Mouse (Mus musculus): Measurements from ENCODE around the gene Ccdc124. TPM values are rescaled to one million over a fixed set of nuclear protein-coding genes. Genes with fewer than 3 reads are reported as not detected.

The Ccdc124 gene
- polyA plus RNA-seq, 3 experiments from 2014 or later: 54.2 to 120 (median 63.1) TPM

Other genes with a start within 250 kb of the Ccdc124 start
- gene Gdf15, start 241.5 kb downstream of the Ccdc124 start, polyA plus RNA-seq (2017; shearing (Covaris generic)): not detected
- gene Pgpep1, start 213.5 kb downstream of the Ccdc124 start, polyA plus RNA-seq (2017; shearing (Covaris generic)): 1 to 10 TPM; 3.8 to 6.4 (median 4.8) TPM
- gene Lsm4, start 200.7 kb downstream of the Ccdc124 start, polyA plus RNA-seq (2017; shearing (Covaris generic)): 100 to 1,000 TPM in 1 of 3 experiments, 10 to 100 TPM in 2; 79.0 to 128 (median 97.8) TPM
- 10 to 100 TPM; 13.9 to 23.2 (median 16.6) TPM for gene Jund, start 175.0 kb downstream of the Ccdc124 start, polyA plus RNA-seq (2017; shearing (Covaris generic))
- gene Iqcn, start 170.5 kb downstream of the Ccdc124 start, polyA plus RNA-seq (2017; shearing (Covaris generic)): not detected
- under 1 TPM in 1 of 3 experiments, not detected in 2; 0.55 TPM for gene Gm3336, start 155.4 kb downstream of the Ccdc124 start, polyA plus RNA-seq (2017; shearing (Covaris generic))
- under 1 TPM; 0.19 to 0.59 (median 0.25) TPM for gene Pde4c, start 150.2 kb downstream of the Ccdc124 start, polyA plus RNA-seq (2017; shearing (Covaris generic))
- gene Rab3a, start 119.3 kb downstream of the Ccdc124 start, polyA plus RNA-seq (2017; shearing (Covaris generic)): 1 to 10 TPM; 4.6 to 8.6 (median 7.9) TPM
- 10 to 100 TPM; 35.5 to 46.1 (median 42.5) TPM for gene Mpv17l2, start 113.0 kb downstream of the Ccdc124 start, polyA plus RNA-seq (2017; shearing (Covaris generic))
- gene Pik3r2, start 97.2 kb downstream of the Ccdc124 start, polyA plus RNA-seq (2017; shearing (Covaris generic)): 1 to 10 TPM; 2.6 to 5.4 (median 5.4) TPM
- 10 to 100 TPM; 14.8 to 20.5 (median 18.4) TPM for gene Mast3, start 68.9 kb downstream of the Ccdc124 start, polyA plus RNA-seq (2017; shearing (Covaris generic))
- 10 to 100 TPM; 13.8 to 38.5 (median 18.3) TPM for gene Il12rb1, start 65.5 kb downstream of the Ccdc124 start, polyA plus RNA-seq (2017; shearing (Covaris generic))
- gene Arrdc2, start 34.2 kb downstream of the Ccdc124 start, polyA plus RNA-seq (2017; shearing (Covaris generic)): 1 to 10 TPM; 1.9 to 7.8 (median 3.7) TPM
- not detected for gene Kcnn1, start 10.7 kb downstream of the Ccdc124 start, polyA plus RNA-seq (2017; shearing (Covaris generic))
- gene Slc5a5, start 18.8 kb upstream of the Ccdc124 start, polyA plus RNA-seq (2017; shearing (Covaris generic)): not detected
- over 10,000 TPM in 2 of 3 experiments, 1,000 to 10,000 TPM in 1; 6,080 to 11,053 (median 10,917) TPM for gene Rpl18a, start 23.5 kb upstream of the Ccdc124 start, polyA plus RNA-seq (2017; shearing (Covaris generic))
- gene Map1s, start 32.0 kb upstream of the Ccdc124 start, polyA plus RNA-seq (2017; shearing (Covaris generic)): 10 to 100 TPM; 13.9 to 16.7 (median 13.9) TPM

Data from inflammation-experienced regulatory T-cells, adult 6 months (primary cell).